Mouse (Mus musculus): Measurements from ENCODE around the gene Hsd17b14. TPM values are rescaled to one million over a fixed set of nuclear protein-coding genes. Genes with fewer than 3 reads are reported as not detected.

Hsd17b14 gene
- polyA plus RNA-seq, 1 experiment from 2014 or later, result 1.1 TPM

GRCm38 (mm10) chr7:45574472-45575379 is 20.0 kb downstream of the Hsd17b14 start:
- 88% methylated on average over 15 of the region's 15 CpGs for WGBS
- Histone ChIP-seq H3K27ac (no peak overlapping the region), H3K36me3 (peaks cover 43% of the 10 kb centered on the region), H3K27me3 (ENCODE audit: low read depth, poor library complexity, severe bottlenecking) (no peaks in the 10 kb centered on the region), H3K4me1 (peaks cover 24% of the 10 kb centered on the region), H3K9me3 (replicated peaks) (no peaks in the 10 kb centered on the region), H3K4me3 (no peak overlapping the region)
- no peak for DNase-seq (ENCODE audit: low spot score)

GRCm38 (mm10) chr7:45585923-45586322 is 31.2 kb downstream of the Hsd17b14 start:
- Histone ChIP-seq H3K4me3 (no peak overlapping the region), H3K4me1 (0 out of 2 replicates have a peak, but pooled peaks cover 6% of the 10 kb centered on the region), H3K36me3 (peaks cover 58% of the 10 kb centered on the region), H3K27me3 (ENCODE audit: low read depth, poor library complexity, severe bottlenecking) (no peaks in the 10 kb centered on the region), H3K27ac (no peak overlapping the region), H3K9me3 (replicated peaks) (no peaks in the 10 kb centered on the region)
- WGBS, result 93% methylated on average over 6 of the region's 6 CpGs
- DNase-seq (ENCODE audit: low spot score), result no peak

GRCm38 (mm10) chr7:45587631-45588592 is 33.2 kb downstream of the Hsd17b14 start:
- H3K27ac ChIP-seq, result no peak overlapping the region
- no peaks in the 10 kb centered on the region for H3K9me3 ChIP-seq (replicated peaks)
- 94% methylated on average over 23 of the region's 23 CpGs for WGBS
- peaks cover 49% of the 10 kb centered on the region for H3K36me3 ChIP-seq
- no peak for DNase-seq (ENCODE audit: low spot score)
- 0 out of 2 replicates have a peak, but pooled peaks cover 6% of the 10 kb centered on the region for H3K4me1 ChIP-seq
- no peak overlapping the region for H3K4me3 ChIP-seq
- no peaks in the 10 kb centered on the region for H3K27me3 ChIP-seq (ENCODE audit: low read depth, poor library complexity, severe bottlenecking)

- H3K36me3 ChIP-seq, result peaks cover 39% of the 10 kb centered on the region
- DNase-seq (ENCODE audit: low spot score), result peak; percentile 91
- 5% methylated on average over 19 of the region's 19 CpGs for WGBS
- H3K9me3 ChIP-seq (replicated peaks), result no peaks in the 10 kb centered on the region
- peak overlapping the region; percentile 68; the same call in 1 of the 2 replicates for H3K27ac ChIP-seq
- H3K4me3 ChIP-seq, result peak overlapping the region; percentile 47
- H3K4me1 ChIP-seq, result 0 out of 2 replicates have a peak, but pooled peaks cover 6% of the 10 kb centered on the region
- H3K27me3 ChIP-seq (ENCODE audit: low read depth, poor library complexity, severe bottlenecking), result no peaks in the 10 kb centered on the region
Observed at GRCm38 (mm10) chr7:45589173-45589572, 34.5 kb downstream of the Hsd17b14 start.

GRCm38 (mm10) chr7:45589898-45590297 is 35.2 kb downstream of the Hsd17b14 start:
- 92% methylated on average over 5 of the region's 5 CpGs for WGBS
- Histone ChIP-seq H3K4me3 (0 out of 2 replicates have a peak overlapping the region, but pooled peaks have one; percentile 47), H3K4me1 (0 out of 2 replicates have a peak, but pooled peaks cover 6% of the 10 kb centered on the region), H3K27me3 (ENCODE audit: low read depth, poor library complexity, severe bottlenecking) (no peaks in the 10 kb centered on the region), H3K36me3 (peaks cover 32% of the 10 kb centered on the region), H3K27ac (peak overlapping the region; percentile 68; the same call in 1 of the 2 replicates), H3K9me3 (replicated peaks) (no peaks in the 10 kb centered on the region)
- DNase-seq (ENCODE audit: low spot score), result no peak

- Histone ChIP-seq H3K27me3 (ENCODE audit: low read depth, poor library complexity, severe bottlenecking) (no peaks in the 10 kb centered on the region), H3K36me3 (peaks cover 22% of the 10 kb centered on the region), H3K27ac (no peak overlapping the region), H3K4me3 (no peak overlapping the region), H3K9me3 (replicated peaks) (no peaks in the 10 kb centered on the region), H3K4me1 (0 out of 2 replicates have a peak, but pooled peaks cover 6% of the 10 kb centered on the region)
- WGBS, result 67% methylated on average over 3 of the region's 3 CpGs
- DNase-seq (ENCODE audit: low spot score), result no peak
Observed at GRCm38 (mm10) chr7:45590874-45591273, 36.2 kb downstream of the Hsd17b14 start.

GRCm38 (mm10) chr7:45591880-45592279 is 37.2 kb downstream of the Hsd17b14 start:
- no peak overlapping the region for H3K27ac ChIP-seq
- DNase-seq (ENCODE audit: low spot score), result no peak
- no peak overlapping the region for H3K4me3 ChIP-seq
- H3K4me1 ChIP-seq, result 0 out of 2 replicates have a peak, but pooled peaks cover 6% of the 10 kb centered on the region
- no peaks in the 10 kb centered on the region for H3K27me3 ChIP-seq (ENCODE audit: low read depth, poor library complexity, severe bottlenecking)
- 84% methylated on average over 7 of the region's 7 CpGs for WGBS
- peaks cover 12% of the 10 kb centered on the region for H3K36me3 ChIP-seq
- no peaks in the 10 kb centered on the region for H3K9me3 ChIP-seq (replicated peaks)

- DNase-seq (ENCODE audit: low spot score), result peak; percentile 82
- 27% methylated on average over 10 of the region's 10 CpGs for WGBS
- Histone ChIP-seq H3K9me3 (replicated peaks) (no peaks in the 10 kb centered on the region), H3K4me1 (0 out of 2 replicates have a peak, but pooled peaks cover 6% of the 10 kb centered on the region), H3K4me3 (no peak overlapping the region), H3K27me3 (ENCODE audit: low read depth, poor library complexity, severe bottlenecking) (no peaks in the 10 kb centered on the region), H3K36me3 (peaks cover 1% of the 10 kb centered on the region), H3K27ac (no peak overlapping the region)
Observed at GRCm38 (mm10) chr7:45593118-45593815, 38.6 kb downstream of the Hsd17b14 start.

- Histone ChIP-seq H3K9me3 (replicated peaks) (no peaks in the 10 kb centered on the region), H3K36me3 (no peaks in the 10 kb centered on the region), H3K4me3 (no peak overlapping the region), H3K27me3 (ENCODE audit: low read depth, poor library complexity, severe bottlenecking) (no peaks in the 10 kb centered on the region), H3K27ac (no peak overlapping the region), H3K4me1 (peaks cover 11% of the 10 kb centered on the region)
- 83% methylated on average over 4 of the region's 4 CpGs for WGBS
- no peak for DNase-seq (ENCODE audit: low spot score)
Observed at GRCm38 (mm10) chr7:45595176-45595575, 40.5 kb downstream of the Hsd17b14 start.

- Histone ChIP-seq H3K36me3 (no peaks in the 10 kb centered on the region), H3K27ac (no peak overlapping the region), H3K9me3 (replicated peaks) (no peaks in the 10 kb centered on the region), H3K4me1 (peaks cover 11% of the 10 kb centered on the region), H3K27me3 (ENCODE audit: low read depth, poor library complexity, severe bottlenecking) (no peaks in the 10 kb centered on the region), H3K4me3 (no peak overlapping the region)
- WGBS, result 81% methylated on average over 1 of the region's 1 CpGs
- DNase-seq (ENCODE audit: low spot score), result no peak
Observed at GRCm38 (mm10) chr7:45596107-45596506, 41.4 kb downstream of the Hsd17b14 start.

- Histone ChIP-seq H3K4me1 (peaks cover 19% of the 10 kb centered on the region), H3K36me3 (no peaks in the 10 kb centered on the region), H3K9me3 (replicated peaks) (no peaks in the 10 kb centered on the region), H3K27ac (no peak overlapping the region), H3K27me3 (ENCODE audit: low read depth, poor library complexity, severe bottlenecking) (no peaks in the 10 kb centered on the region), H3K4me3 (no peak overlapping the region)
- DNase-seq (ENCODE audit: low spot score), result no peak
- 88% methylated on average over 5 of the region's 5 CpGs for WGBS
Observed at GRCm38 (mm10) chr7:45597013-45597412, 42.3 kb downstream of the Hsd17b14 start.

GRCm38 (mm10) chr7:45597527-45597926 is 42.8 kb downstream of the Hsd17b14 start:
- Histone ChIP-seq H3K4me1 (peaks cover 20% of the 10 kb centered on the region), H3K27me3 (ENCODE audit: low read depth, poor library complexity, severe bottlenecking) (no peaks in the 10 kb centered on the region), H3K4me3 (no peak overlapping the region), H3K36me3 (no peaks in the 10 kb centered on the region), H3K27ac (no peak overlapping the region), H3K9me3 (replicated peaks) (no peaks in the 10 kb centered on the region)
- WGBS, result 92% methylated on average over 6 of the region's 6 CpGs
- DNase-seq (ENCODE audit: low spot score), result no peak

All from limb, embryonic 10.5 days (tissue).